Comparison of ENCODE assay signal across 22 mouse cellular contexts in genomic region chr4:17239853-17240252, GRCm38 (mm10).
DNase-seq lines count a peak whose midpoint lies in the region; ATAC-seq lines count a peak whose summit lies in the region.
"Had no signal": no experiment of that assay in that cellular context is flagged by ENCODE, and none has a peak within 500 bp of the region (broad histone marks: within the 10 kb centered on the region; RNA-seq: fewer than 3 reads in every experiment).

No protein-coding gene starts in this region.

- WGBS in midbrain, embryonic 11.5 days = 72% methylated on average over 2 of the region's 2 CpGs
- WGBS in midbrain, embryonic 10.5 days = 81% methylated on average over 2 of the region's 2 CpGs
- 50% methylated on average over 2 of the region's 2 CpGs for WGBS in limb, embryonic 11.5 days

- H3K4me2 ChIP-seq in midbrain, embryonic 11.5 days = no peak overlapping the region
- H3K4me2 ChIP-seq in limb, embryonic 11.5 days (ENCODE audit: low read depth, severe bottlenecking) = no peak overlapping the region
- H3K4me2 ChIP-seq: forebrain, embryonic 13.5 days; heart, embryonic 11.5 days; hindbrain, embryonic 12.5 days; intestine, embryonic 15.5 days had no signal

- H3K27ac ChIP-seq in midbrain, embryonic 11.5 days (ENCODE audit: low read depth, low read length) = no peak overlapping the region
- H3K27ac ChIP-seq in midbrain, embryonic 10.5 days (replicated peaks) = no peak overlapping the region
- H3K27ac ChIP-seq in limb, embryonic 11.5 days (replicated peaks; ENCODE audit: low read depth, low read length) = no peak overlapping the region
- H3K27ac ChIP-seq: forebrain, embryonic 10.5 days; forebrain, embryonic 13.5 days; gastrocnemius, adult 2 months; hindbrain, embryonic 12.5 days; intestine, embryonic 15.5 days had no signal

- ATAC-seq in midbrain, embryonic 11.5 days (ENCODE audit: low FRiP score) = peak; percentile 55; the same call in 1 of the 2 replicates
- ATAC-seq in limb, embryonic 11.5 days (ENCODE audit: insufficient number of reproducible peaks, low FRiP score, low TSS enrichment, low read depth) = peak; percentile 86
- ATAC-seq: forebrain, embryonic 13.5 days; forebrain, embryonic 16.5 days; hindbrain, embryonic 16.5 days; intestine, embryonic 15.5 days had no signal

- H3K4me3 ChIP-seq in midbrain, embryonic 11.5 days (ENCODE audit: low read depth, low read length) = no peak overlapping the region
- H3K4me3 ChIP-seq in midbrain, embryonic 10.5 days = no peak overlapping the region
- H3K4me3 ChIP-seq in limb, embryonic 11.5 days (ENCODE audit: low read depth, low read length) = no peak overlapping the region
- H3K4me3 ChIP-seq: forebrain, embryonic 10.5 days; forebrain, embryonic 13.5 days; gastrocnemius, adult 2 months; hindbrain, embryonic 12.5 days; intestine, embryonic 15.5 days had no signal

- H3K27me3 ChIP-seq in midbrain, embryonic 11.5 days (ENCODE audit: control insufficient read depth, insufficient read depth, low read length) = no peaks in the 10 kb centered on the region
- no peaks in the 10 kb centered on the region for H3K27me3 ChIP-seq in midbrain, embryonic 10.5 days (ENCODE audit: low read depth, poor library complexity, severe bottlenecking)
- H3K27me3 ChIP-seq in limb, embryonic 11.5 days (ENCODE audit: control insufficient read depth, insufficient read depth, low read length) = no peaks in the 10 kb centered on the region
- H3K27me3 ChIP-seq: forebrain, embryonic 13.5 days; hindbrain, embryonic 12.5 days; intestine, embryonic 15.5 days had no signal

- no peaks in the 10 kb centered on the region for H3K36me3 ChIP-seq in midbrain, embryonic 11.5 days (ENCODE audit: control insufficient read depth, insufficient read depth, low read length)
- H3K36me3 ChIP-seq in midbrain, embryonic 10.5 days = no peaks in the 10 kb centered on the region
- H3K36me3 ChIP-seq in limb, embryonic 11.5 days (ENCODE audit: control insufficient read depth, insufficient read depth, low read length) = no peaks in the 10 kb centered on the region
- H3K36me3 ChIP-seq: forebrain, embryonic 10.5 days; hindbrain, embryonic 12.5 days; intestine, embryonic 15.5 days had no signal

- H3K9me3 ChIP-seq in midbrain, embryonic 11.5 days (ENCODE audit: control insufficient read depth, low read length) = no peaks in the 10 kb centered on the region
- no peaks in the 10 kb centered on the region for H3K9me3 ChIP-seq in midbrain, embryonic 10.5 days (replicated peaks)
- no peaks in the 10 kb centered on the region for H3K9me3 ChIP-seq in limb, embryonic 11.5 days (ENCODE audit: control insufficient read depth, low read length)
- H3K9me3 ChIP-seq: forebrain, embryonic 10.5 days; forebrain, embryonic 13.5 days; hindbrain, embryonic 12.5 days; intestine, embryonic 15.5 days had no signal

- no peak for DNase-seq in midbrain, embryonic 11.5 days (ENCODE audit: low spot score, missing footprints)
- no peak for DNase-seq in midbrain, embryonic 10.5 days (ENCODE audit: low spot score)
- peak; percentile 13 for DNase-seq in embryo, embryonic 11 days
- peak; percentile 41 for DNase-seq in limb, embryonic 11.5 days (ENCODE audit: low spot score)
- DNase-seq in adrenal gland, postnatal 10 days = no peak
- no peak for DNase-seq in kidney, postnatal 4 days
- DNase-seq in right cerebral cortex, adult 18-20 months = no peak
- DNase-seq: adrenal gland, postnatal 14 days; cerebellum, adult 11 months; cerebellum, adult 9-10 months; cerebellum, postnatal 14 days; gastrocnemius, adult 2 months; gastrocnemius, postnatal 14 days; heart, adult 11 months; kidney, adult 11 months had no signal

- no peaks in the 10 kb centered on the region for H3K4me1 ChIP-seq in midbrain, embryonic 11.5 days (ENCODE audit: control insufficient read depth, insufficient read depth, low read length)
- no peaks in the 10 kb centered on the region for H3K4me1 ChIP-seq in midbrain, embryonic 10.5 days
- no peaks in the 10 kb centered on the region for H3K4me1 ChIP-seq in limb, embryonic 11.5 days (ENCODE audit: control insufficient read depth, insufficient read depth, low read length)
- H3K4me1 ChIP-seq: forebrain, embryonic 10.5 days; forebrain, embryonic 13.5 days; hindbrain, embryonic 12.5 days; intestine, embryonic 15.5 days had no signal

- no peak overlapping the region for H3K9ac ChIP-seq in midbrain, embryonic 11.5 days (ENCODE audit: low read length)
- H3K9ac ChIP-seq in limb, embryonic 11.5 days (ENCODE audit: low read length) = no peak overlapping the region
- H3K9ac ChIP-seq: forebrain, embryonic 13.5 days; hindbrain, embryonic 12.5 days; intestine, embryonic 15.5 days had no signal

Comparison
In these comparisons a context has a peak if more than half of its experiments do, and no peak if none do; other contexts are left out.
1. DNase-seq: peak in embryo, embryonic 11 days (single experiment) and limb, embryonic 11.5 days (single experiment); none in midbrain, embryonic 11.5 days (single experiment), midbrain, embryonic 10.5 days (single experiment), adrenal gland, postnatal 10 days (single experiment), kidney, postnatal 4 days (0 of 2) and right cerebral cortex, adult 18-20 months (single experiment).